Mouse (Mus musculus) ES-E14 (cell line): ENCODE results near the gene Arhgef40. TPM values are rescaled to one million over a fixed set of nuclear protein-coding genes. Genes with fewer than 3 reads are reported as not detected.
A peak's percentile ranks its signal among the peaks of the same experiment; 100 is the strongest.

Source experiments
- DNase-seq: peaks from one replicate; pipeline ENCODE4 v3.0.0-alpha.2; 2013; ENCODE audit warnings: low read depth, low spot score
- H3K27ac ChIP-seq: 2 replicates; pipeline ENCODE4 v1.5.1; 2012; ENCODE audit warnings: low read depth, mild to moderate bottlenecking, low read length, moderate library complexity, mixed read lengths; ENCODE audit not compliant: poor library complexity, insufficient read depth, severe bottlenecking
- H3K36me3 ChIP-seq: 2 replicates; pipeline ENCODE4 v1.6.1; 2012; ENCODE audit warnings: mild to moderate bottlenecking, low read length, moderate library complexity, mixed read lengths; ENCODE audit not compliant: control insufficient read depth, poor library complexity, insufficient read depth, severe bottlenecking
- H3K4me1 ChIP-seq, 2 experiments: fragments of 150-350 bp in 1 of 2; sonication (generic) in 1 of 2; 2 replicates each; pipeline ENCODE4 v1.6.1; 2012; ENCODE audit warnings: low read length in 2 of 2, mild to moderate bottlenecking in 1 of 2, mixed read lengths in 1 of 2; ENCODE audit not compliant: control insufficient read depth in 2 of 2, insufficient read depth in 2 of 2, poor library complexity in 1 of 2
- H3K4me3 ChIP-seq, 2 experiments: fragments of 150-350 bp in 1 of 2; sonication (generic) in 1 of 2; 2 replicates each; pipeline ENCODE4 v1.5.1; 2012; ENCODE audit warnings: low read length in 2 of 2, low read depth in 1 of 2, mild to moderate bottlenecking in 1 of 2, mixed read lengths in 1 of 2; ENCODE audit not compliant: insufficient read depth in 1 of 2, poor library complexity in 1 of 2, severe bottlenecking in 1 of 2
- H3K9ac ChIP-seq: 2 replicates; pipeline ENCODE4 v1.6.1; 2012; ENCODE audit warnings: low read depth, mild to moderate bottlenecking, low read length, mixed read lengths; ENCODE audit not compliant: poor library complexity, insufficient read depth, severe bottlenecking
- H3K9me3 ChIP-seq: fragments of 150-350 bp; sonication (generic); 2 replicates; pipeline ENCODE4 v1.6.1; 2012; ENCODE audit warnings: low read depth, mild to moderate bottlenecking, low read length; ENCODE audit not compliant: control insufficient read depth, insufficient read depth
- CHD2 ChIP-seq: IDR thresholded peaks from 2 replicates; pipeline ENCODE4 v1.6.1; 2014; ENCODE audit warnings: mild to moderate bottlenecking, low read depth, low read length, inconsistent platforms
- HCFC1 ChIP-seq: IDR thresholded peaks from 2 replicates; pipeline ENCODE4 v1.6.1; 2012; ENCODE audit warnings: low read length, inconsistent platforms, borderline replicate concordance; ENCODE audit not compliant: insufficient read depth
- MAFK ChIP-seq: IDR thresholded peaks from 2 replicates; pipeline ENCODE4 v1.6.1; 2014; ENCODE audit warnings: mild to moderate bottlenecking, low read depth, low read length, inconsistent platforms; ENCODE audit not compliant: insufficient read depth
- ZC3H11A ChIP-seq: IDR thresholded peaks from 2 replicates; pipeline ENCODE4 v1.6.1; 2012; ENCODE audit warnings: low read depth, mild to moderate bottlenecking, inconsistent platforms, low read length, borderline replicate concordance
- ZNF384 ChIP-seq: IDR thresholded peaks from 2 replicates; pipeline ENCODE4 v1.6.1; 2012; ENCODE audit warnings: low read depth, low read length, inconsistent platforms
- in situ Hi-C, 2 experiments: fragments of 600-800 bp; cut with MboI; formaldehyde crosslinking; loops; one replicate each; pipeline ENCODE4 v1.15.1; 2025; ENCODE audit warnings: low sequenced_read_pairs in 2 of 2, inconsistent platforms in 1 of 2; ENCODE audit not compliant: unreplicated experiment in 2 of 2
- total RNA-seq: library from RNA; depleted of rRNA; stranded (reverse); fragments of 300-350 nt; gene quantifications from 2 replicates; pipeline ENCODE4 v1.2.3, GENCODE M21; 2012; rRNA removed

Arhgef40 gene
- 10.1 and 14.0 TPM in 2 replicates for total RNA-seq

DNA sequence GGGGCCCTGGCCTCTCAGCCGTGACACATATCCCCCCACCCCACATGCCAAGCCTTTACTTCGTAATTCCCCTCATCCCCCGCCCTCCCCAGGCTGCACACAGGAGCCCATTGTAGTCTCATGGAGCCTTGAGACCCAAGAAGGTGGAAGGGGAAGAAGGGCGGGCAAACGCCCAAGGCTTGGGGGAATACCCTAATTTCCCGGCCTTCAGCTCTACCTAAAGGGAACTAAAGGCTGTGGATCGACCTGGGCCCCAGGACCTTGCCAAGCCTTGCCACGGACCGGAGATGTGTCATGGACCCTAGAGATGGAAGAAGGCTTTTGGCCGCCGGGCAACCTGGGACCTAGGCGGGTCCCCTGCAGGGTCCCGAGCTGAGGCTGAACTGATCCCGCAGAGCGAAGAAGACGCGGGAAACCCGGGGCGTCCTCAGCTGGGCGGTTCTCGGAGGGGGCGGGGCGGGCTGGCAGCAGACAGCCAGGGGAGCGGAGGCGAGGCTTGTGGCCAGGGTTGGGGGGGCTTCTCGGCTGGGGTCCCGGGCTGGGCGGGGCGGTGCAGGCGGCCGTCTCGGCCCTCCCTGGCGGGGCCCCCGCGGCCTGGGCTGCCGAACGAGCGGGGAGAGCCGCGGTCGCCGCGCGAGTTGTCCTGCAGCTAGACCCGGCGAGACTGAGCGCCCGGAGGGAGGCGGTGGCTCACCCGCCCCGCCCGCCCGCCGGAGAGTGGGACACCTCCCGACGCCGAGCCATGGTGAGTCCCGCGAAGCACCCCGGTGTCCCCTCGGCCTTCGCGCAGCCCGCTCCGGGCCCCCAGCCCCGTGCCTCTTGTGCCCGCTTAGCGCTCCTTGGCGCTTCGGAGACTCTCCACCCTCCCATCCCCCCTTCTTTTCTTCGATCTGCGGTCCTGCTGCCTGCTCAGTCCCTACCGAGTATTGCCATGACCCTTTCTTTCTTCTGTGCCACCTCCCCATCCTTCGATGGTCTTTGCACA, at the start of gene Arhgef40:
Gene Arhgef40 (plus strand): TSS at position 473 of the 985 bp plus-strand sequence.
- Histone ChIP-seq H3K36me3 (no peaks in the 10 kb centered on the region), H3K27ac (no peak within 1 kb of the TSS), H3K4me3 (peak within 1 kb of the TSS; percentile 73 to 74), H3K9ac (peak within 1 kb of the TSS; percentile 45), H3K9me3 (no peaks in the 10 kb centered on the region), H3K4me1 (peaks cover 0 to 6% of the 10 kb centered on the region in 2 experiments; a peak in 2 of 4 replicates)
- in situ Hi-C loops = no loop called here
- no peak for TF ChIP-seq MAFK
- TF ChIP-seq ZNF384 = no peak
- no peak for TF ChIP-seq ZC3H11A
- no peak for DNase-seq

DNA sequence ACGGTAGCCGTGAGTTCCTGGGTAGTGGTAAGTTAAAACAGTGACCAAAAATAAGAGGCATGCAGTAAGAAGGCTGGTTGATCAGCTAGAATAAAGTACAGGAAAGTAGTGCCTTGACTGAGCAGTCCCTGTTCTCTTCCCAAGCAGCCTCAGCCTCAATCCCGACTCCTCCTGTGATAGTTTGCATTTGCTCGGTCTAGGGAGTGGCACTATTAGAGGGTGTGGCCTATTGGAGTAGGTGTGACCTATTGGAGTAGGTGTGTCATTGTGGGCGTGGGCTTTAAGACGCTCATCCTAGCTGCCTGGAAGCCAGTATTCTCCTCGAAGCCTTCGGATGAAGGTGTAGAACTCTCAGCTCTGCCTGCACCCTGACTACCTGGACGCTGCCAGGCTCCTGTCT, 45.5 kb upstream of the Arhgef40 start:
- no peak for DNase-seq
- H3K4me3 ChIP-seq = no peak overlapping the region

DNA sequence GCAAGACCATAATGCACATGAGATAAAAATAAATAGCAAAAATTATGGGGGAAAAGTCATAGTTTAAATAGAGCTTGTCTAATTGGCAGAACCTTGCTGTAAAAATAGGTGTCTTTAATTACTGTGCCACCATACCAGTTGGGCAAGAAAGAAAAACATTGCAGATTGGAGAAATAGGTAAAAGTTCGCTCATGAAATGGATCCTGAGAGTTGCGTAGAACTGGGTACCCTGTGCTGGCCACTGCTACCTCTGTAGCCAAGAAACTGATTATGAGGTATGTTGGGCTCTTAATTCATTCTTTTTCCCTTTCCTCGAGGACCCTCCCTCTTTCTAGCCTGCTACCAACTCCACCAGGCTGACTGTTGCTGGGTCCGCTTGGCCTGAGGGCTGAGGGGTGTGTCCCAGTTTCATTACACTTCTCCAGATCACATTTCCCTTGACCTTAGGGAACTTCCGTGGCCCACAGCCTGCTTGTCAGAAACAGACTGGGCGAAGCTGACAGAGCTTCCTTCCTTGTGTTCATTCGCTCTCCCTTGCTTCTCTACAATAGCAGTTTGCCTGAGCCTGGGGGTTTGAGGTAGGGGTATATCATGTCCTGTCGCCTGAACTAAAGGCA, 43.5 kb upstream of the Arhgef40 start:
- H3K9ac ChIP-seq = no peak overlapping the region
- in situ Hi-C loops = no loop called here
- no peak overlapping the region for H3K27ac ChIP-seq
- DNase-seq = peak; percentile 51
- H3K4me3 ChIP-seq = no peak overlapping the region
- no peaks in the 10 kb centered on the region for H3K36me3 ChIP-seq
- H3K9me3 ChIP-seq = no peaks in the 10 kb centered on the region
- peaks cover 2 to 6% of the 10 kb centered on the region in 2 experiments; a peak in 2 of 4 replicates for H3K4me1 ChIP-seq
- no peak for TF ChIP-seq CHD2
- TF ChIP-seq MAFK = no peak
- no peak for TF ChIP-seq ZNF384
- TF ChIP-seq ZC3H11A = no peak

More for the DNA sequence above, 45.5 kb upstream of the Arhgef40 start:
- peaks cover 2 to 6% of the 10 kb centered on the region in 2 experiments; a peak in 2 of 4 replicates for H3K4me1 ChIP-seq
- H3K9me3 ChIP-seq = no peaks in the 10 kb centered on the region
- in situ Hi-C loops = no loop called here
- H3K9ac ChIP-seq = no peak overlapping the region
- no peak overlapping the region for H3K27ac ChIP-seq
- no peak for TF ChIP-seq MAFK
- TF ChIP-seq HCFC1 = no peak
- no peak for TF ChIP-seq CHD2
- no peak for TF ChIP-seq ZNF384
- TF ChIP-seq ZC3H11A = no peak
- H3K36me3 ChIP-seq = no peaks in the 10 kb centered on the region

DNA sequence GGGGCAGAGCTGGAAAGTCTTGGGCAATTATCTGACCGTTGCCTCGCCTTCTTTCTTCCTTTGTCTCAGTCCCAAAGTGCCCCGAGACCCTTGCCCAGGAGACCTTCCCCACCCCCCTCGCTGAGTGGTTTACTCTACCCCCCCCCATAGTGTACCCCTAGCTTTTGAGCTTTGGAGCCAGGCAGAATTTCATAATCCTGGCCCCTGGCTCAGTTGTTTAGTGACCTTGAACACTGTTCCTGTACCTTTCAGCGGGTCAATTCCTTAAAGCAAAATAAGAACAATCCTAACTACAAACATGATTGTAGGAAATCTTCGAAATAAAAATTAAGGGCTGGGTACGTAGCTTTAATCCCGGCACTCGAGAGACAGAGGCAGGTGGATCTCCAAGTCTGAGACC, 42.9 kb upstream of the Arhgef40 start:
- peaks cover 2 to 6% of the 10 kb centered on the region in 2 experiments; a peak in 2 of 4 replicates for H3K4me1 ChIP-seq
- H3K9me3 ChIP-seq = no peaks in the 10 kb centered on the region
- DNase-seq = no peak
- no peaks in the 10 kb centered on the region for H3K36me3 ChIP-seq
- H3K9ac ChIP-seq = no peak overlapping the region
- TF ChIP-seq HCFC1 (no peak), CHD2 (no peak), ZC3H11A (no peak), MAFK (no peak), ZNF384 (no peak)
- in situ Hi-C loops = no loop called here
- no peak overlapping the region for H3K4me3 ChIP-seq
- H3K27ac ChIP-seq = no peak overlapping the region
